Mouse (Mus musculus): ENCODE measurements at regions not wholly inside any gene's neighbourhood (a gene's known extent, or its start where the extent isn't known, plus 50 kb on each side); places are given as distances from the start of the nearest gene placed in this dataset.

GRCm38 (mm10) chr3:137529961-137530609 lies 91.3 kb upstream of the Ddit4l start:
- no peak for ATAC-seq
- WGBS = 72% methylated on average over 7 of the region's 7 CpGs
- H3K27ac ChIP-seq (ENCODE audit: low read depth, low read length) = no peak overlapping the region
- no peak overlapping the region for H3K4me3 ChIP-seq (ENCODE audit: low read depth, low read length)
- TF ChIP-seq CTCF (IDR thresholded peaks at IDR 0.05; ENCODE audit: low read depth) = no peak
- no peak overlapping the region for H3K9ac ChIP-seq (ENCODE audit: low read depth, low read length)
- H3K27me3 ChIP-seq (replicated peaks; ENCODE audit: control insufficient read depth, insufficient read depth, low read length) = no peaks in the 10 kb centered on the region
- H3K4me1 ChIP-seq (replicated peaks; ENCODE audit: control insufficient read depth, insufficient read depth, low read length) = no peaks in the 10 kb centered on the region
- H3K9me3 ChIP-seq (ENCODE audit: control insufficient read depth) = no peaks in the 10 kb centered on the region
- no peaks in the 10 kb centered on the region for H3K36me3 ChIP-seq (ENCODE audit: control insufficient read depth, insufficient read depth)
- no peak overlapping the region for H3K4me2 ChIP-seq (replicated peaks; ENCODE audit: low read depth)

GRCm38 (mm10) chr3:137541666-137542065 lies 79.7 kb upstream of the Ddit4l start:
- WGBS = 74% methylated on average over 3 of the region's 3 CpGs
- Histone ChIP-seq H3K9ac (ENCODE audit: low read depth, low read length) (no peak overlapping the region), H3K9me3 (ENCODE audit: control insufficient read depth) (no peaks in the 10 kb centered on the region), H3K4me3 (ENCODE audit: low read depth, low read length) (no peak overlapping the region), H3K27ac (ENCODE audit: low read depth, low read length) (no peak overlapping the region), H3K4me1 (replicated peaks; ENCODE audit: control insufficient read depth, insufficient read depth, low read length) (no peaks in the 10 kb centered on the region), H3K4me2 (replicated peaks; ENCODE audit: low read depth) (no peak overlapping the region), H3K36me3 (ENCODE audit: control insufficient read depth, insufficient read depth) (no peaks in the 10 kb centered on the region), H3K27me3 (replicated peaks; ENCODE audit: control insufficient read depth, insufficient read depth, low read length) (no peaks in the 10 kb centered on the region)
- ATAC-seq = no peak
- TF ChIP-seq CTCF (IDR thresholded peaks at IDR 0.05; ENCODE audit: low read depth) = no peak

DNA sequence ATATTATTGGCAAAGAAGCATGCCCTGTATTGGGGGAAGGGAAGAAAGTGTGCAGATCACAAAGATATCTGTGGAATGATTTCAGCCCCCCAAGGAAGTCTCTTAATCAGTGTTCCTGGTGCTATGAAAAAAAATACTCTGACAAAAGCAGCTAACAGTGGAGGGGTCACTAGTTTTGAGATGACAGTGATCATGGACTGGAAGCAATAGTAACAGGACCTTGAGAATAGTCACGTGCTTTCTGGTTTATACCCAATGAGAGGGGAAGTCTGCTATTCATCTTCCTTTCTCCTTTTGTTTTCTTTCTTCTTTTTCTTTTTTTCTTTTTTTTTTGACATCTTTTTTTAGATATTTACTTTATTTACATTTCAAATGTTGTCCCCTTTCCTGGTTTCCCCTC lies 79.1 kb upstream of the Ddit4l start:
- H3K9ac ChIP-seq (ENCODE audit: low read depth, low read length) = no peak overlapping the region
- TF ChIP-seq CTCF (IDR thresholded peaks at IDR 0.05; ENCODE audit: low read depth) = no peak
- H3K27ac ChIP-seq (ENCODE audit: low read depth, low read length) = no peak overlapping the region
- 56% methylated on average over 1 of the region's 1 CpGs for WGBS
- no peak overlapping the region for H3K4me3 ChIP-seq (ENCODE audit: low read depth, low read length)
- no peaks in the 10 kb centered on the region for H3K36me3 ChIP-seq (ENCODE audit: control insufficient read depth, insufficient read depth)
- no peaks in the 10 kb centered on the region for H3K9me3 ChIP-seq (ENCODE audit: control insufficient read depth)
- H3K4me1 ChIP-seq (replicated peaks; ENCODE audit: control insufficient read depth, insufficient read depth, low read length) = no peaks in the 10 kb centered on the region
- ATAC-seq = no peak
- H3K27me3 ChIP-seq (replicated peaks; ENCODE audit: control insufficient read depth, insufficient read depth, low read length) = no peaks in the 10 kb centered on the region
- H3K4me2 ChIP-seq (replicated peaks; ENCODE audit: low read depth) = no peak overlapping the region

GRCm38 (mm10) chr3:137547414-137547877 lies 74.0 kb upstream of the Ddit4l start:
- TF ChIP-seq CTCF (IDR thresholded peaks at IDR 0.05; ENCODE audit: low read depth) = no peak
- no peaks in the 10 kb centered on the region for H3K27me3 ChIP-seq (replicated peaks; ENCODE audit: control insufficient read depth, insufficient read depth, low read length)
- H3K4me2 ChIP-seq (replicated peaks; ENCODE audit: low read depth) = peak overlapping the region; percentile 38
- WGBS = 21% methylated on average over 12 of the region's 12 CpGs
- no peak overlapping the region for H3K4me3 ChIP-seq (ENCODE audit: low read depth, low read length)
- H3K27ac ChIP-seq (ENCODE audit: low read depth, low read length) = no peak overlapping the region
- no peak for ATAC-seq
- H3K9me3 ChIP-seq (ENCODE audit: control insufficient read depth) = no peaks in the 10 kb centered on the region
- no peaks in the 10 kb centered on the region for H3K36me3 ChIP-seq (ENCODE audit: control insufficient read depth, insufficient read depth)
- H3K4me1 ChIP-seq (replicated peaks; ENCODE audit: control insufficient read depth, insufficient read depth, low read length) = no peaks in the 10 kb centered on the region
- no peak overlapping the region for H3K9ac ChIP-seq (ENCODE audit: low read depth, low read length)

DNA sequence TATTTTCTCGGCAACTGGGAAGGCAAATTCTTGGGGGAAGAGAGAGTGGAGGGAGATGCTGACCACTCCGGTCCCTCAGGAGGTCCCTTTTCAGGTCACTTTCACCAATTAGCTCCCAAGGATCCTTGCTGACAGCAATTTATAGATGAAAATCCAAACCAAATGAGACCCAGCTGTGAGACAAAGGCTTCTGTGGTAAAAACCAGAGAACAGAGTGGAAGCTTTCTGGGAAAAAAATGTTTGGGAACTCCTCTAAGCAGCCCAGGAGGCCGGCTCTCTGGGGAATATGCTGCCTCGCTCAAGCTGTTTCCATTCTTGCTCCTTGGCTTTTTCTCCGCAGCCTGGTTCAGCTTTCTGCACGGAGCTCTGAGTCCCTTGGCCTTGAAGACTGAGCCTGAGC lies 73.5 kb upstream of the Ddit4l start:
- no peak for ATAC-seq
- no peak overlapping the region for H3K27ac ChIP-seq (ENCODE audit: low read depth, low read length)
- no peak overlapping the region for H3K4me3 ChIP-seq (ENCODE audit: low read depth, low read length)
- TF ChIP-seq CTCF (IDR thresholded peaks at IDR 0.05; ENCODE audit: low read depth) = no peak
- no peaks in the 10 kb centered on the region for H3K4me1 ChIP-seq (replicated peaks; ENCODE audit: control insufficient read depth, insufficient read depth, low read length)
- no peak overlapping the region for H3K9ac ChIP-seq (ENCODE audit: low read depth, low read length)
- no peaks in the 10 kb centered on the region for H3K36me3 ChIP-seq (ENCODE audit: control insufficient read depth, insufficient read depth)
- 26% methylated on average over 6 of the region's 6 CpGs for WGBS
- no peaks in the 10 kb centered on the region for H3K27me3 ChIP-seq (replicated peaks; ENCODE audit: control insufficient read depth, insufficient read depth, low read length)
- no peaks in the 10 kb centered on the region for H3K9me3 ChIP-seq (ENCODE audit: control insufficient read depth)
- H3K4me2 ChIP-seq (replicated peaks; ENCODE audit: low read depth) = peak overlapping the region; percentile 38

DNA sequence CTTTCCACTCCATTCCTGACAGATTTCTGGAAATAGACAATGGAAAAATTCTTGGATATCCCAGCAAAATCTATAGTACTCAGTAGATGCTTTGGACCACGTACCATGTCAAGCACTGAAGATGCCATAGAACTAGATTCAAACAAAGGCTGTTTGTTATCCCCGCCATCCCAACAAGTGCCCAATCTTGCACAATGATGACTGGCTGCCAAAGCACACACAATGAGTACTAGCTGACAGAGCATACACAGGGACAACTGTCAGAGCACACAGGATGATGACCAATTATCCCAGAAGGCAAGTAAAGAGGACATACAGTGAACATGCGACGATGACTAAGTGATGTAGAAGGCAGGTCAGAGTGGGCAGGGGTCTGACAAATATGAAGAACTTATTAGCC lies 70.7 kb upstream of the Ddit4l start:
- H3K9ac ChIP-seq (ENCODE audit: low read depth, low read length) = no peak overlapping the region
- H3K4me2 ChIP-seq (replicated peaks; ENCODE audit: low read depth) = no peak overlapping the region
- no peaks in the 10 kb centered on the region for H3K36me3 ChIP-seq (ENCODE audit: control insufficient read depth, insufficient read depth)
- H3K27ac ChIP-seq (ENCODE audit: low read depth, low read length) = no peak overlapping the region
- no peaks in the 10 kb centered on the region for H3K27me3 ChIP-seq (replicated peaks; ENCODE audit: control insufficient read depth, insufficient read depth, low read length)
- 92% methylated on average over 4 of the region's 4 CpGs for WGBS
- no peaks in the 10 kb centered on the region for H3K4me1 ChIP-seq (replicated peaks; ENCODE audit: control insufficient read depth, insufficient read depth, low read length)
- no peak for TF ChIP-seq CTCF (IDR thresholded peaks at IDR 0.05; ENCODE audit: low read depth)
- no peaks in the 10 kb centered on the region for H3K9me3 ChIP-seq (ENCODE audit: control insufficient read depth)
- H3K4me3 ChIP-seq (ENCODE audit: low read depth, low read length) = no peak overlapping the region
- ATAC-seq = no peak
